Comparison of ENCODE assay signal across 8 mouse cellular contexts in genomic region chr1:57377376-57378341, GRCm38 (mm10). TPM values are rescaled to one million over a fixed set of nuclear protein-coding genes. Genes with fewer than 3 reads are reported as not detected.
DNase-seq lines count a peak whose midpoint lies in the region; ATAC-seq and TF ChIP-seq lines count a peak whose summit lies in the region.

Gene 1700066M21Rik (plus strand): TSS chr1:57377620.

- DNase-seq in forebrain, embryonic 14.5 days (ENCODE audit: low spot score): peak; percentile 95
- peak; percentile 88 for DNase-seq in heart, postnatal 25 days (ENCODE audit: low spot score)
- DNase-seq in layer of hippocampus, adult 18-20 months (ENCODE audit: low spot score in 2 of 2): peak; percentile 93 to 96
- peak; percentile 95 for DNase-seq in lung, adult 2 months
- DNase-seq in thymus, adult 18-20 months: peak; percentile 82 to 85

- no peaks in the 10 kb centered on the region for H3K4me1 ChIP-seq in ES-Bruce4 (ENCODE audit: control insufficient read depth, insufficient read depth, low read length)
- peaks cover 9% of the 10 kb centered on the region for H3K4me1 ChIP-seq in forebrain, embryonic 14.5 days (ENCODE audit: control insufficient read depth, insufficient read depth, low read length)
- H3K4me1 ChIP-seq in lung, adult 2 months (ENCODE audit: control insufficient read depth, insufficient read depth, low read length): peaks cover 6% of the 10 kb centered on the region

- no peak for TF ChIP-seq EP300 in ES-Bruce4 (IDR thresholded peaks at IDR 0.05; ENCODE audit: insufficient read depth, low read depth, low read length)

- WGBS in forebrain, embryonic 14.5 days: under 1% methylated on average over 81 of the region's 81 CpGs
- WGBS in lung, adult 2 months: under 1% methylated on average over 81 of the region's 81 CpGs

- TF ChIP-seq CTCF in ES-Bruce4 (IDR thresholded peaks at IDR 0.05; ENCODE audit: low read depth, low read length): no peak
- no peak for TF ChIP-seq CTCF in lung, adult 2 months (IDR thresholded peaks at IDR 0.05; ENCODE audit: insufficient read depth, low read length)

- TF ChIP-seq POLR2A in ES-Bruce4 (IDR thresholded peaks at IDR 0.05; ENCODE audit: insufficient read depth, low read length): peak; percentile 76
- peak; percentile 48; the same call in 1 of the 2 replicates for TF ChIP-seq POLR2A in lung, adult 2 months (IDR thresholded peaks at IDR 0.05; ENCODE audit: borderline replicate concordance, extremely low read depth, low read depth, low read length)

- no peaks in the 10 kb centered on the region for H3K27me3 ChIP-seq in ES-Bruce4 (ENCODE audit: control insufficient read depth, insufficient read depth, low read length, poor library complexity, severe bottlenecking)
- H3K27me3 ChIP-seq in forebrain, embryonic 14.5 days (replicated peaks; ENCODE audit: control insufficient read depth, insufficient read depth, low read length): no peaks in the 10 kb centered on the region

- H3K4me2 ChIP-seq in forebrain, embryonic 14.5 days (ENCODE audit: low read length): peak within 1 kb of the TSS; percentile 87

- peak within 1 kb of the TSS; percentile 75 for H3K9ac ChIP-seq in ES-Bruce4 (ENCODE audit: low read depth, poor library complexity, severe bottlenecking)
- H3K9ac ChIP-seq in forebrain, embryonic 14.5 days (ENCODE audit: low read length): peak within 1 kb of the TSS; percentile 96

- peak within 1 kb of the TSS; percentile 72; the same call in 1 of the 2 replicates for H3K27ac ChIP-seq in ES-Bruce4 (ENCODE audit: insufficient read depth, low read length)
- H3K27ac ChIP-seq in forebrain, embryonic 14.5 days (ENCODE audit: low read depth, low read length): peak within 1 kb of the TSS; percentile 80

- intact Hi-C loops in heart, postnatal 25 days (cut with DNase I): no loop called here

- H3K36me3 ChIP-seq in ES-Bruce4 (ENCODE audit: control insufficient read depth, insufficient read depth, low read length, poor library complexity, severe bottlenecking): no peaks in the 10 kb centered on the region
- H3K36me3 ChIP-seq in forebrain, embryonic 14.5 days (ENCODE audit: control insufficient read depth, insufficient read depth, low read length): no peaks in the 10 kb centered on the region

- peaks cover 2% of the 10 kb centered on the region; the same call in 1 of the 2 replicates for H3K9me3 ChIP-seq in ES-Bruce4 (replicated peaks; ENCODE audit: control insufficient read depth, insufficient read depth, low read length, poor library complexity, severe bottlenecking)
- H3K9me3 ChIP-seq in forebrain, embryonic 14.5 days (replicated peaks; ENCODE audit: control insufficient read depth, low read length): no peaks in the 10 kb centered on the region

- peak; percentile 95 for ATAC-seq in cerebellum, adult (ENCODE audit: insufficient number of reproducible peaks, low FRiP score, low TSS enrichment)
- peak; percentile 97 for ATAC-seq in forebrain, embryonic 14.5 days
- peak; percentile 96 for ATAC-seq in neutrophil, adult 5-6 weeks (ENCODE audit: extremely low read depth, insufficient number of reproducible peaks, low FRiP score, poor library complexity, severe bottlenecking)

- peak within 1 kb of the TSS; percentile 78 for H3K4me3 ChIP-seq in ES-Bruce4 (ENCODE audit: low read depth, low read length)
- peak within 1 kb of the TSS; percentile 89 for H3K4me3 ChIP-seq in forebrain, embryonic 14.5 days (ENCODE audit: low read depth, low read length)
- H3K4me3 ChIP-seq in lung, adult 2 months (replicated peaks; ENCODE audit: extremely low read depth, low read depth, low read length): peak within 1 kb of the TSS; percentile 91

RNA-seq across cellular contexts. Expression of gene 1700066M21Rik, which starts in this region (rescaled TPM):
- polyA plus RNA-seq in ES-Bruce4 (2011; ENCODE audit: insufficient read depth, insufficient read length, low read depth, missing spikeins): 5.9 and 6.1 TPM in 2 replicates
- polyA plus RNA-seq in forebrain, embryonic 14.5 days (2014; fragmentation: Nextera tagmentation; extraction: Ambion mirVana): 30.3 and 36.8 TPM in 2 replicates
- 1 to 10 TPM; 2.0 to 2.6 TPM for total RNA-seq in heart, postnatal 25 days (2021)
- 10 to 100 TPM; 21.7 to 23.1 TPM for total RNA-seq in layer of hippocampus, adult 18-20 months (2021)
- polyA plus RNA-seq in lung, adult 2 months (2012; rRNA removed): 6.8 and 16.0 TPM in 2 replicates
- total RNA-seq in neutrophil, adult 5-6 weeks (2017): 6.5 and 10.2 TPM in 2 replicates

Comparison
In these comparisons a context has a peak if more than half of its experiments do, and no peak if none do; other contexts are left out.
1. Peak in every context shown above with its lines: DNase-seq, ATAC-seq, H3K4me3 ChIP-seq and H3K27ac ChIP-seq.